27 mouse cellular contexts compared by ENCODE assay signal in genomic region chr10:115307331-115307875, GRCm38 (mm10). TPM values are rescaled to one million over a fixed set of nuclear protein-coding genes. Genes with fewer than 3 reads are reported as not detected.
A peak's percentile ranks its signal among the peaks of the same experiment; 100 is the strongest.
DNase-seq lines count a peak whose midpoint lies in the region; ATAC-seq and TF ChIP-seq lines count a peak whose summit lies in the region.
"Had no signal": no experiment of that assay in that cellular context is flagged by ENCODE, and none has a peak within 500 bp of the region (broad histone marks: within the 10 kb centered on the region; RNA-seq: fewer than 3 reads in every experiment).

No protein-coding gene starts in this region.

- ATAC-seq in intestine, embryonic 14.5 days (replicated peaks; ENCODE audit: low FRiP score, low TSS enrichment, low read depth), result no peak
- ATAC-seq in intestine, postnatal 0 days, result no peak
- ATAC-seq: CD4-positive, CD25-positive, alpha-beta regulatory T cell, adult 4 months; forebrain, postnatal 0 days; intestine, embryonic 15.5 days had no signal

- H3K27me3 ChIP-seq in intestine, embryonic 14.5 days (replicated peaks; ENCODE audit: control insufficient read depth, insufficient read depth, low read length), result no peaks in the 10 kb centered on the region
- no peaks in the 10 kb centered on the region for H3K27me3 ChIP-seq in intestine, postnatal 0 days (replicated peaks; ENCODE audit: control insufficient read depth, insufficient read depth, low read length)
- H3K27me3 ChIP-seq in limb, embryonic 10.5 days (ENCODE audit: low read depth, poor library complexity, severe bottlenecking), result no peaks in the 10 kb centered on the region
- H3K27me3 ChIP-seq: embryonic facial prominence, embryonic 13.5 days; heart, embryonic 13.5 days; hindbrain, embryonic 12.5 days; hindbrain, embryonic 15.5 days; intestine, embryonic 15.5 days had no signal

- H3K36me3 ChIP-seq in intestine, embryonic 14.5 days (ENCODE audit: control insufficient read depth, insufficient read depth, low read length), result no peaks in the 10 kb centered on the region
- H3K36me3 ChIP-seq in intestine, postnatal 0 days (ENCODE audit: control insufficient read depth, insufficient read depth), result peaks cover 3% of the 10 kb centered on the region; the same call in 1 of the 2 replicates
- H3K36me3 ChIP-seq in limb, embryonic 10.5 days, result peaks cover 25% of the 10 kb centered on the region
- H3K36me3 ChIP-seq: hindbrain, embryonic 15.5 days; intestine, embryonic 15.5 days had no signal

- DNase-seq in gastrocnemius, adult 2 months, result no peak
- DNase-seq in gastrocnemius, postnatal 4 days (ENCODE audit: low spot score in 2 of 2), result no peak
- DNase-seq in intestine, embryonic 14.5 days (ENCODE audit: low spot score), result peak; percentile 28
- DNase-seq in fibroblast of lung, adult 2 months (ENCODE audit: low read depth), result peak; percentile 35
- peak; percentile 8 for DNase-seq in limb, embryonic 10.5 days (ENCODE audit: low spot score)
- no peak for DNase-seq in adrenal gland, postnatal 10 days
- DNase-seq: adrenal gland, adult 2 months; adrenal gland, postnatal 25 days; cerebellum, adult 11-12 months; cerebellum, adult 8-10 months; cerebellum, postnatal 10 days; cerebellum, postnatal 36 days; embryo, embryonic 11 days; forebrain, postnatal 0 days; gastrocnemius, postnatal 25 days; heart, postnatal 14 days; kidney, adult 18-20 months had no signal

- TF ChIP-seq CTCF in gastrocnemius, adult 2 months (IDR thresholded peaks at IDR 0.05), result no peak
- TF ChIP-seq CTCF in intestine, postnatal 0 days (IDR thresholded peaks at IDR 0.05; ENCODE audit: low read depth), result no peak

- H3K4me1 ChIP-seq in intestine, embryonic 14.5 days (replicated peaks; ENCODE audit: control insufficient read depth, insufficient read depth, low read length), result peaks cover 7% of the 10 kb centered on the region; the same call in 1 of the 2 replicates
- 0 out of 2 replicates have a peak, but pooled peaks cover 4% of the 10 kb centered on the region for H3K4me1 ChIP-seq in intestine, postnatal 0 days (replicated peaks; ENCODE audit: control insufficient read depth, insufficient read depth, low read length)
- H3K4me1 ChIP-seq in limb, embryonic 10.5 days, result peaks cover 5% of the 10 kb centered on the region

- H3K4me3 ChIP-seq in gastrocnemius, adult 2 months, result no peak overlapping the region
- no peak overlapping the region for H3K4me3 ChIP-seq in intestine, embryonic 14.5 days (ENCODE audit: low read depth, low read length)
- H3K4me3 ChIP-seq in intestine, postnatal 0 days (ENCODE audit: low read depth, low read length), result no peak overlapping the region
- H3K4me3 ChIP-seq in limb, embryonic 10.5 days, result no peak overlapping the region
- H3K4me3 ChIP-seq: embryonic facial prominence, embryonic 10.5 days; embryonic facial prominence, embryonic 13.5 days; erythroblast, embryonic 14.5 days; forebrain, embryonic 10.5 days; heart, embryonic 13.5 days; hindbrain, embryonic 12.5 days; hindbrain, embryonic 15.5 days; intestine, embryonic 15.5 days had no signal

- intact Hi-C loops in gastrocnemius, adult 2 months (cut with DNase I), result no loop called here

- H3K27ac ChIP-seq in gastrocnemius, adult 2 months, result 0 out of 2 replicates have a peak overlapping the region, but pooled peaks have one; percentile 8
- no peak overlapping the region for H3K27ac ChIP-seq in intestine, embryonic 14.5 days (ENCODE audit: low read depth)
- H3K27ac ChIP-seq in intestine, postnatal 0 days (ENCODE audit: low read depth, low read length), result no peak overlapping the region
- no peak overlapping the region for H3K27ac ChIP-seq in limb, embryonic 10.5 days
- H3K27ac ChIP-seq: embryonic facial prominence, embryonic 10.5 days; embryonic facial prominence, embryonic 13.5 days; forebrain, embryonic 10.5 days; heart, embryonic 13.5 days; hindbrain, embryonic 12.5 days; hindbrain, embryonic 15.5 days; intestine, embryonic 15.5 days had no signal

- WGBS in intestine, embryonic 14.5 days, result 84% methylated on average over 7 of the region's 7 CpGs
- WGBS in intestine, postnatal 0 days, result 71% methylated on average over 7 of the region's 7 CpGs
- 93% methylated on average over 7 of the region's 7 CpGs for WGBS in limb, embryonic 10.5 days

- H3K9ac ChIP-seq in intestine, embryonic 14.5 days (ENCODE audit: low read length), result no peak overlapping the region
- no peak overlapping the region for H3K9ac ChIP-seq in intestine, postnatal 0 days (ENCODE audit: low read depth, low read length)
- H3K9ac ChIP-seq: embryonic facial prominence, embryonic 13.5 days; forebrain, postnatal 0 days; heart, embryonic 13.5 days; hindbrain, embryonic 12.5 days; hindbrain, embryonic 15.5 days; intestine, embryonic 15.5 days had no signal

- no peak overlapping the region for H3K4me2 ChIP-seq in intestine, embryonic 14.5 days (ENCODE audit: low read length)
- H3K4me2 ChIP-seq in intestine, postnatal 0 days (replicated peaks; ENCODE audit: low read depth), result no peak overlapping the region
- H3K4me2 ChIP-seq: embryonic facial prominence, embryonic 13.5 days; heart, embryonic 13.5 days; hindbrain, embryonic 12.5 days; hindbrain, embryonic 15.5 days; intestine, embryonic 15.5 days had no signal

- no peaks in the 10 kb centered on the region for H3K9me3 ChIP-seq in intestine, embryonic 14.5 days (ENCODE audit: control insufficient read depth, low read length)
- H3K9me3 ChIP-seq in intestine, postnatal 0 days (ENCODE audit: control insufficient read depth), result no peaks in the 10 kb centered on the region
- no peaks in the 10 kb centered on the region for H3K9me3 ChIP-seq in limb, embryonic 10.5 days (replicated peaks)
- H3K9me3 ChIP-seq: embryonic facial prominence, embryonic 10.5 days; forebrain, embryonic 10.5 days; heart, embryonic 13.5 days; hindbrain, embryonic 12.5 days; hindbrain, embryonic 15.5 days; intestine, embryonic 15.5 days had no signal

RNA-seq across cellular contexts. Expression of gene Rab21, which starts 8.0 kb away (rescaled TPM):
- total RNA-seq in gastrocnemius, adult 2 months (2021), result 10 to 100 TPM; 47.1 to 66.2 TPM
- 10 to 100 TPM; 26.4 to 27.1 TPM for total RNA-seq in gastrocnemius, postnatal 4 days (2021)
- 6.9 and 7.5 TPM in 2 replicates for polyA plus RNA-seq in intestine, embryonic 14.5 days (2014; fragmentation: Nextera tagmentation; extraction: Ambion mirVana)
- polyA plus RNA-seq in intestine, postnatal 0 days (2015; fragmentation: Nextera tagmentation; extraction: Ambion mirVana), result 14.7 and 15.9 TPM in 2 replicates
- polyA plus RNA-seq in limb, embryonic 10.5 days (2016; fragmentation: Nextera tagmentation; extraction: Ambion mirVana), result 2.2 and 2.6 TPM in 2 replicates
- total RNA-seq in adrenal gland, postnatal 10 days (2021), result 10 to 100 TPM; 51.3 to 53.3 TPM

RNA-seq across cellular contexts. Expression of gene Tmem19, which starts 54.9 kb away (rescaled TPM):
- total RNA-seq in gastrocnemius, adult 2 months (2021), result 10 to 100 TPM; 11.6 to 17.4 TPM
- 10 to 100 TPM; 17.6 to 20.5 TPM for total RNA-seq in gastrocnemius, postnatal 4 days (2021)
- polyA plus RNA-seq in intestine, embryonic 14.5 days (2014; fragmentation: Nextera tagmentation; extraction: Ambion mirVana), result 26.5 and 33.2 TPM in 2 replicates
- 47.4 and 50.7 TPM in 2 replicates for polyA plus RNA-seq in intestine, postnatal 0 days (2015; fragmentation: Nextera tagmentation; extraction: Ambion mirVana)
- 21.2 and 26.2 TPM in 2 replicates for polyA plus RNA-seq in limb, embryonic 10.5 days (2016; fragmentation: Nextera tagmentation; extraction: Ambion mirVana)
- 10 to 100 TPM; 25.4 to 28.4 TPM for total RNA-seq in adrenal gland, postnatal 10 days (2021)

RNA-seq across cellular contexts. Expression of gene Tbc1d15, which starts 56.1 kb away (rescaled TPM):
- total RNA-seq in gastrocnemius, adult 2 months (2021), result 10 to 100 TPM; 44.5 to 45.6 TPM
- 10 to 100 TPM; 51.7 to 54.1 TPM for total RNA-seq in gastrocnemius, postnatal 4 days (2021)
- polyA plus RNA-seq in intestine, embryonic 14.5 days (2014; fragmentation: Nextera tagmentation; extraction: Ambion mirVana), result 64.1 and 66.1 TPM in 2 replicates
- polyA plus RNA-seq in intestine, postnatal 0 days (2015; fragmentation: Nextera tagmentation; extraction: Ambion mirVana), result 59.9 and 65.1 TPM in 2 replicates
- 51.7 and 57.6 TPM in 2 replicates for polyA plus RNA-seq in limb, embryonic 10.5 days (2016; fragmentation: Nextera tagmentation; extraction: Ambion mirVana)
- total RNA-seq in adrenal gland, postnatal 10 days (2021), result 10 to 100 TPM; 83.4 to 87.4 TPM

Comparison
In these comparisons a context has a peak if more than half of its experiments do, and no peak if none do; other contexts are left out.
1. DNase-seq: peak in intestine, embryonic 14.5 days (single experiment), fibroblast of lung, adult 2 months (single experiment) and limb, embryonic 10.5 days (single experiment); none in gastrocnemius, adult 2 months (single experiment), gastrocnemius, postnatal 4 days (0 of 2) and adrenal gland, postnatal 10 days (single experiment).